Mouse (Mus musculus) forebrain, embryonic 15.5 days (tissue): ENCODE results near the gene 7420426K07Rik. TPM values are rescaled to one million over a fixed set of nuclear protein-coding genes. Genes with fewer than 3 reads are reported as not detected.

Experiments used
- ATAC-seq: fragments of 200-750 bp; cut with Nextera tagmentation; replicated peaks from 2 replicates; pipeline ENCODE4 v1.8.0; 2017; ENCODE audit warnings: mild to moderate bottlenecking, moderate TSS enrichment, moderate library complexity
- H3K27ac ChIP-seq: fragments of 300-500 bp; sonication (generic); replicated peaks from 2 replicates; pipeline ENCODE4 v1.5.1; 2015; ENCODE audit warnings: mild to moderate bottlenecking, inconsistent platforms
- H3K27me3 ChIP-seq: fragments of 300-500 bp; sonication (generic); 2 replicates; pipeline ENCODE4 v1.6.1; 2015; ENCODE audit warnings: inconsistent platforms
- H3K36me3 ChIP-seq: fragments of 300-500 bp; sonication (generic); 2 replicates; pipeline ENCODE4 v1.6.1; 2015; ENCODE audit warnings: mild to moderate bottlenecking, inconsistent platforms
- H3K4me1 ChIP-seq: fragments of 300-500 bp; sonication (generic); 2 replicates; pipeline ENCODE4 v1.6.1; 2015; ENCODE audit warnings: inconsistent platforms
- H3K4me2 ChIP-seq: fragments of 300-500 bp; sonication (generic); replicated peaks from 2 replicates; pipeline ENCODE4 v1.6.1; 2015; ENCODE audit warnings: mild to moderate bottlenecking, inconsistent platforms
- H3K4me3 ChIP-seq: fragments of 300-500 bp; sonication (generic); 2 replicates; pipeline ENCODE4 v1.5.1; 2015; ENCODE audit warnings: mild to moderate bottlenecking, inconsistent platforms
- H3K9ac ChIP-seq: fragments of 300-500 bp; sonication (generic); replicated peaks from 2 replicates; pipeline ENCODE4 v1.6.1; 2015; ENCODE audit warnings: mild to moderate bottlenecking, inconsistent platforms
- H3K9me3 ChIP-seq: fragments of 300-500 bp; sonication (generic); 2 replicates; pipeline ENCODE4 v1.6.1; 2016; ENCODE audit warnings: inconsistent platforms
- WGBS: fragments of 180-500 bp; shearing (Covaris S2); methylation state at CpG from one replicate; pipeline ENCODE4 v1.1.7; 2015; ENCODE audit warnings: mixed read lengths; 5-methylcytosine and 5-hydroxymethylcytosine counted together
- polyA plus RNA-seq: library from polyadenylated mRNA; unstranded; fragments of >200 nt; fragmentation: Nextera tagmentation; extraction: Ambion mirVana; gene quantifications from 2 replicates; pipeline ENCODE4 v1.2.1, GENCODE M21; 2015

7420426K07Rik gene
- polyA plus RNA-seq: not detected in 2 replicates

DNA sequence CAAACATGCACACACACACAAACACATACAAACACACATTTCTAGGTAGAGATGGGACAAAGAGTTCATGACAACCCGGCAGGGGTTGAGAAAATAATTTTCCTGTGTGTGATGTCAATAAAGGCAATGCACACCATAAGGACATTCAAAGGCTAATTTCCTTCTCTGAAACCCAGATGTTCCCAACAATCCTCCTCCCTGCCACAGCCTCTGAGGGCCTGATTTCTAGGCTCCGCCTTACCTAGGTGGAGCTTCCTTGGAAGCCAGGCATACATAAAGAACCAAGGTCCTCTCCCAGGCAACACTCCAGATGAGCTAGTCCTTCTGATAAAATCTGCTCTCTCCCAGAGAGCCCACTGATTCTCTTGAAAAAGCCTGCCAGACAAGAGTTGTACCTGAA, at the start of gene 7420426K07Rik:
TSS of gene 7420426K07Rik (plus strand) at position 301 of the 400 bp plus-strand sequence.
- Histone ChIP-seq H3K27me3 (no peaks in the 10 kb centered on the region), H3K4me3 (no peak within 1 kb of the TSS), H3K4me1 (no peaks in the 10 kb centered on the region), H3K4me2 (no peak within 1 kb of the TSS), H3K9me3 (no peaks in the 10 kb centered on the region), H3K9ac (no peak within 1 kb of the TSS), H3K27ac (no peak within 1 kb of the TSS), H3K36me3 (no peaks in the 10 kb centered on the region)
- ATAC-seq: no peak
- WGBS: 89% methylated on average over 2 of the region's 2 CpGs

DNA sequence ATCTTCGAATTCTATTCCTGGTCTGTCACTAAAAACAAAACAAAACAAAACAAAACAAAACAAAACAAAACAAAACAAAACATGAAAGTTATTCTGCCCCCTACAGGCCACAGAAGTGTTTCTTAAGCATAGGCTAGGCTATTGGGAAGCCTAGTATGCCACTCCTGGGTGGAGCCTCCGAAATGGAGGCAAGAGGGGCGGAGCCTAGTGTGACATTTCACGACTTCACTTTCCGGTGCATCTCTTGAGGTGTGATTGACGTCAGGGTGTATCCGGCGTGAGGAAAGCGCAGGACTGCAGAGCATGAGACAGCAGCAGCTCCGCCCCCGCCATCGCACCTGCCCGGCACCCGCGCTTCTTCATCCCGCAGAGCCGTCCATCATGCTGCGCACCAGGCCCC, 46.7 kb upstream of the 7420426K07Rik start, which contains the start of gene Prr23a2:
TSS of gene Prr23a2 (plus strand) at position 285 of the 400 bp plus-strand sequence.
- Histone ChIP-seq H3K27ac (no peak within 1 kb of the TSS), H3K4me3 (no peak within 1 kb of the TSS), H3K9me3 (no peaks in the 10 kb centered on the region), H3K36me3 (no peaks in the 10 kb centered on the region), H3K4me1 (no peaks in the 10 kb centered on the region), H3K9ac (no peak within 1 kb of the TSS), H3K27me3 (no peaks in the 10 kb centered on the region), H3K4me2 (no peak within 1 kb of the TSS)
- no peak for ATAC-seq
- WGBS: 83% methylated on average over 18 of the region's 18 CpGs

DNA sequence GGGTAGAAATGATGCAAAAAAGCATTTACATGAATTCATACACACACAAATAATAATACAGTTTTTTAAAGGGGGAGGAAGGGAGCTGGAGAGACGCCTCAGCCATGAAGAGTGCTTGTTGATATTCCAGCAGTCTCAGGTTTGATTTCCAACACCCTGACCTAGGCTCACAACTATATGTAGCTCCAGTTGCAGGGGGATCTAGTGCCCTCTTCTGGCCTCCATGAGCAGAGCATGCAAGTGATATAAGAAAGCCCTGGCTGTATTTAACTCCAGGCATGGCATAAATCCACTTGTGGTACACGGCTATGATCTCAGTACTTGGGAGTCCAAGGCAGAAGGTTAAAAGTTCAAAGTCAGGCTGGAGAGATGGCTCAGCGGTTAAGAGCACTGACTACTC, 39.5 kb upstream of the 7420426K07Rik start:
- no peak for ATAC-seq
- Histone ChIP-seq H3K4me1 (no peaks in the 10 kb centered on the region), H3K27ac (no peak overlapping the region), H3K9me3 (no peaks in the 10 kb centered on the region), H3K36me3 (no peaks in the 10 kb centered on the region), H3K4me2 (no peak overlapping the region), H3K27me3 (no peaks in the 10 kb centered on the region), H3K9ac (no peak overlapping the region), H3K4me3 (no peak overlapping the region)
- 79% methylated on average over 3 of the region's 3 CpGs for WGBS

DNA sequence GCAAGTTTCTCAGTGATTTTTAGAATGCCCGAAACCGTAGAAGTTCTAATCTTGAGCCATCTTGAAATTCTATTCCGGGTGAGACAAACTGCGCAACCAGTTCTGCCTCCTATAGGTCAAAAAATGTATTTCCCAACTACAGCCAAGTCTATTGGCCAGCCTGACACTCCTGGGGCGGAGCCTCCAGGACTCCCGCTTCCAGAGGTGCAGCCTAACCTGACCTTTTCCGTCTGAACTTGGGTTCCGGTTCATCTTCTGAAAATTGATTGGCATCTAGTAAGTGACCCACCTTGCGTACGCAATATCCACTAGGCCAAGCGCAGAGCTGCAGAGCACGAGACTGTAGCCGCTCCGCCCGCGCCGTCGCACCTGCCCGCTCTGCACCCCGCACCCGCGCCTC, 38.3 kb upstream of the 7420426K07Rik start, which contains the start of gene Prr23a3:
TSS of gene Prr23a3 (plus strand) at position 197 of the 400 bp plus-strand sequence.
- no peaks in the 10 kb centered on the region for H3K9me3 ChIP-seq

DNA sequence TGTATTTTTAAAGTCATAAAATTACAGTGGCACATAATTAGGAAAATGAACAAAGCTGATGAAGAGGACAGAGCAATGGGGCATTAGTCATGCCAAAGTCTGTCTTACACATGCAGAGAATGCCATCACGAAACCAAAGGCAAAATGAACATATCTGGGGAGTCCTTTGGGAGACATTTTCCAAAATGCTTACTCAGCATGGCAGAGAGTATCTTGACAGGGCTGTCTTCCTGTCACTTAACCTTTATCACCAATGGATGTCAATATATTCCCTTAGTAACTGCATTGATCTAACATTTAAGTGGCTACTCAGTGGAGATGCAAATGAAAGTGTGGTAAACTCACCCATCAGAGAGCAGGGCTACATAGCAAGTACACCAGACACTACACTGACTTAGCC, 1.4 kb upstream of the 7420426K07Rik start:
- no peak overlapping the region for H3K27ac ChIP-seq
- H3K4me2 ChIP-seq: no peak overlapping the region
- no peak for ATAC-seq
- H3K9ac ChIP-seq: no peak overlapping the region
- 0 out of 2 replicates have a peak, but pooled peaks cover 5% of the 10 kb centered on the region for H3K9me3 ChIP-seq
- no peaks in the 10 kb centered on the region for H3K27me3 ChIP-seq
- whole genome bisulfite sequencing: 75% methylated on average over 1 of the region's 1 CpGs
- no peaks in the 10 kb centered on the region for H3K36me3 ChIP-seq
- no peak overlapping the region for H3K4me3 ChIP-seq
- H3K4me1 ChIP-seq: no peaks in the 10 kb centered on the region

More for the DNA sequence above, 38.3 kb upstream of the 7420426K07Rik start, which contains the start of gene Prr23a3:
- Histone ChIP-seq H3K9ac (no peak within 1 kb of the TSS), H3K4me3 (no peak within 1 kb of the TSS), H3K27ac (no peak within 1 kb of the TSS), H3K4me2 (no peak within 1 kb of the TSS; the same call in 1 of the 2 replicates), H3K36me3 (no peaks in the 10 kb centered on the region), H3K27me3 (no peaks in the 10 kb centered on the region), H3K4me1 (no peaks in the 10 kb centered on the region)
- ATAC-seq: no peak
- WGBS: 57% methylated on average over 22 of the region's 22 CpGs

DNA sequence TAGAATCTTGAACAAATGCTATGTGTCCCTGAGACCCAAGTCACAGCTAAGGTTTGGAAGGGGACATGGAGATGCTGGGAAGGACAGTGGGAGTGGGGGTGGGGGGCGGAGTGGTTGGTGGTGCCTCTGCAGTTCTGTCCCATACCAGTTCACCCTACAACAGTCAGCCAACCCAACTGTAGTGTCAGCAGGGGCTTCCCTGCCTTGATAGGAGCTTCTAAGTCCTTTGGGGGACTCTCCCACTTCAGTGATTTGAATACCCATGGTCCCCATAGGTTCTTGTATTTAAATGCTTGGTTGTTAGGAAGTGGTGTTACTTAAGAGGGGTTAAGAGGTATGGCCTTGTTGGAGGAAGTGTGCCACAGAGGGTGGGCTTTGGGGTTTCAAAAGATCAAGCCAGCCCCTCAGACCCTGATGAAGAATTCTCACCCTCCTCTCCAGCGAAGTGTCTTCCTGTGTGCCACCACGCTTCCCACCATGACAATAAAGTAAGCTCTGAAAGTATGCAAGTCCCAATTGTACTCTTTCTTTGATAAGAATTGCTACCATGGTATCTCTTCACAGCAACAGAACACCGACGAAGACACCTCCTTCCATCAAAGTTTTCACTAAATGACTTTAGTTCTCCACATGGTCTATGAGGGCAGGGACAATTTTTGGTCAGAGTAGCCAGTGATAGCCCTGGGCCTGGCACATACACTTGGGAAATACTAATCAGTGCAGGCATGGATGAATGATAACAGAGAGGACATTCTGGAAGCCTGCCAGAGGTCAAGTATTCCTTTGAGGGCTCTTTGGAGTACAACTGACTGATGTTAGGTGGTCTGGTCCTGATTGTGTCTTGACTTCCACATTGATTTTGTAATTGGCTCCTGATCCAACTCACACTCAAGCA, 18.0 kb downstream of the 7420426K07Rik start:
- Histone ChIP-seq H3K9ac (no peak overlapping the region), H3K9me3 (no peaks in the 10 kb centered on the region), H3K4me3 (no peak overlapping the region), H3K27me3 (no peaks in the 10 kb centered on the region), H3K4me2 (no peak overlapping the region), H3K4me1 (no peaks in the 10 kb centered on the region; the same call in 1 of the 2 replicates), H3K36me3 (no peaks in the 10 kb centered on the region), H3K27ac (no peak overlapping the region)
- no peak for ATAC-seq
- WGBS: 95% methylated on average over 5 of the region's 5 CpGs

DNA sequence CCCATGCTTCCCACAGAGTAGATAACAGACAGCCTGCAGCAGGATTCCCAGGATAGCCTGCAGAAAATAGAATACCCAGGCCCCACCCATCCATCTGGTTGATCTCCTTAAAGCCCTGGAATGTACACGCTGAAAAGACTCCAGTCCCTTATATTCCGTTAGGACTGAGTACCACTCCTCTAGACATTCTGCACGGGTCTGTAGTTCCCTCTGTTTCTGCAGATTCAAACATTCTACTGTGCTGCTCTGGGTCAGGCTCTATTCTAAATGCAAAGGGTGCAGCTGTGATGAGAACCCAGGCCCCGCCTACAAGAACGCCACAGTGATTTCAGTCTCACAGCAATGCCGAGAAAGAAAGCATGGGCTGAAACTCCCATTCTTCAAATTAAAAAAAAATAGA, 20.2 kb downstream of the 7420426K07Rik start:
- no peaks in the 10 kb centered on the region for H3K9me3 ChIP-seq
- no peak overlapping the region for H3K4me3 ChIP-seq
- no peak for ATAC-seq
- H3K4me1 ChIP-seq: no peaks in the 10 kb centered on the region; the same call in 1 of the 2 replicates
- 11% methylated on average over 6 of the region's 6 CpGs for WGBS
- H3K27ac ChIP-seq: no peak overlapping the region
- no peak overlapping the region for H3K4me2 ChIP-seq
- H3K36me3 ChIP-seq: no peaks in the 10 kb centered on the region
- no peaks in the 10 kb centered on the region for H3K27me3 ChIP-seq
- no peak overlapping the region for H3K9ac ChIP-seq

DNA sequence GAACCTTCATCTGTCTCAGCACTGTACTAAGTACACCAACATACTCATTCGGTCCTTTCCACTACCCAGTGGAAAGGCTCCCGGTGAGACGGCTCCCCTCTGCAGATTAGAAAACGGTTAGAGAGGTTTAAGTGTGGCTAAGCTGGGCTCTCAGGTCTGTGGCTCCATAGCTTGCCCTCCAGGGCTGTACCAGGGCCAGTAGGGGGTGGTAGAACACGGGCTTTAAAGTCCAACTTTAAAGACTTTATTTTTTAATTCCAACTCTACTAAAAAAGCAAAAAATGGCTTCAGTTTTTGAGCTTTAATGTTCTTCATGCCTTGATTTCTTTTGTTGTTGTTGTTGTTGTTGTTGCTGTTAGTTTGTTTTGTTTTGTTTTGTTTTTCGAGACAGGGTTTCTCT, 21.3 kb downstream of the 7420426K07Rik start:
- Histone ChIP-seq H3K4me2 (no peak overlapping the region), H3K4me3 (no peak overlapping the region), H3K27me3 (no peaks in the 10 kb centered on the region), H3K27ac (no peak overlapping the region), H3K4me1 (no peaks in the 10 kb centered on the region; the same call in 1 of the 2 replicates), H3K36me3 (no peaks in the 10 kb centered on the region), H3K9me3 (no peaks in the 10 kb centered on the region), H3K9ac (no peak overlapping the region)
- no peak for ATAC-seq
- WGBS: 67% methylated on average over 6 of the region's 6 CpGs

DNA sequence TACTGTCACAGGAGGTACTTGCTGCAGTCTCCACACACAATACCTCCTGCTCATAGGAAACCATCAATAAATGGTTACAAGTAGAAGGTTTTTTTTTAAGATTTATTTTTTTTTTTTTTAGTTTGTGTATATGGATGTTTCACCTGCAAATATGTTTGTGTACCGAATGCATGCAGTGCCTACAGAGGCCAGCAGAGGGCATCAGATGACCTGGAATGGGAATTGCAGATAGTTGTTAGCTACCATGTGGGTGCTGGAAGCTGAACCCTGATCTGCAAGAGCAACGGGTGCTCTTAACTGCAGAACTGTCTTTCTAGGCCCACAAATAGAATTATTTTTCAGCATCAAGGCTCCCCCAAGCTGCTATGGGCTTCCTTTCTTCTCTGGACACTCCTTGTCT, 26.6 kb downstream of the 7420426K07Rik start:
- Histone ChIP-seq H3K9me3 (no peaks in the 10 kb centered on the region), H3K4me1 (0 out of 2 replicates have a peak, but pooled peaks cover 2% of the 10 kb centered on the region), H3K4me2 (no peak overlapping the region), H3K27me3 (no peaks in the 10 kb centered on the region), H3K9ac (no peak overlapping the region), H3K27ac (no peak overlapping the region), H3K4me3 (no peak overlapping the region), H3K36me3 (no peaks in the 10 kb centered on the region)
- WGBS: 95% methylated on average over 2 of the region's 2 CpGs
- ATAC-seq: no peak

DNA sequence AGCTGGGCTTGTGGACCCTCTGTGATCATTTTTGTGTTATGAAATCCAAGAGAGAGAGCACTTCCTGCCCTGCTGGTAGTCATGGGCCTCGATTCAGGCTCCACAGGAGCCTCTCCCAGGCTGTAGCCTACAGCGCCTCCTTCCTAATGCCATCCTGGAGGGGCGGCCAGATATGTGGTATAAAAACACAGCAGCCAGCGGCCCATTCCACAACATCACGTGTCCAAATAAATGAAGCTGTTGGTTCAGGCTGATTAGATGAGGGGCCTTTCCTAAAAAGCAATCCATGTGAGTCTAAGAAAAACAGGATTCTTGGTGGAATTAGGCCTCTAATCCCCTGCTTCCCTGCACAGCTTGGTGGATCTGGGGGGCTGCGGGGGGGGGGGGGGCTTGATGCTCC, 30.0 kb downstream of the 7420426K07Rik start:
- Histone ChIP-seq H3K27me3 (no peaks in the 10 kb centered on the region), H3K9me3 (no peaks in the 10 kb centered on the region), H3K9ac (no peak overlapping the region), H3K4me2 (no peak overlapping the region), H3K36me3 (no peaks in the 10 kb centered on the region), H3K4me1 (0 out of 2 replicates have a peak, but pooled peaks cover 2% of the 10 kb centered on the region), H3K27ac (no peak overlapping the region), H3K4me3 (no peak overlapping the region)
- no peak for ATAC-seq
- 10% methylated on average over 6 of the region's 6 CpGs for WGBS

DNA sequence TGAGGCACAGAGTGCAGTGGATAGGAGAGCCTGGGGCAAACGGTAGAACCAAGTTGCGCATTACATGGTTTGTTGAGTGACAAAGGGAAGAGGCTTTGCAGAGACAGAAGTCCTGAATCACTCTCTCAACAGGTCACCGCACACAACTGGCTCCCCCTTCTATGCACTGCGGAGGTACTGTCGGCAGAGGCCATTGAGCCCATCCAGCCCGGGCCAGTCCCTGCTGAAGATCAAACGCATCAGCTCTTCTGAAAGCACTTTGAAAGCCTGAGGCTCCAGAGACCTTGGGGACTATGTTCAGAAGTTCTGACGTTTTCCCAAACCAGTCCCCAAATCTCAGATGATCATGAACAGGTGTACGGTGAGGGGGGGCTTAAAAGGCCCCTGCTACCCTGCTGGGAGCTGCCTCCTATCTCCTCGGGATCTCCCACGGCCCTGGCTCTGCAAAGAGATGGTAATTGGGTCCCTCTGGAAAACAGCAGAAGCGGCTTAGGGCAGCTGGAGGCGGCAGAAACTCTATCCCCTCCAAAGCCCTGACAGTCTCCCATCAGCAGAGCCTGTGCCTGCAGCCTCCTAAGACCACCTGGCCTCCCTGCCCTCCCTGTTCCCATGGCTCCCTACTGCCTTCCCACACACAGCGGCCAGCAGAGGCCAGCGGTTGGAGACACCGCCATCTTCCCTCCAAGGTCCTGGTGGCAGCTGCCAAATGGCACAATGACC, 32.4 kb downstream of the 7420426K07Rik start:
- Histone ChIP-seq H3K9ac (no peak overlapping the region), H3K4me1 (0 out of 2 replicates have a peak, but pooled peaks cover 2% of the 10 kb centered on the region), H3K27me3 (no peaks in the 10 kb centered on the region), H3K27ac (no peak overlapping the region), H3K4me2 (no peak overlapping the region), H3K36me3 (no peaks in the 10 kb centered on the region), H3K9me3 (no peaks in the 10 kb centered on the region), H3K4me3 (no peak overlapping the region)
- no peak for ATAC-seq
- 19% methylated on average over 16 of the region's 16 CpGs for WGBS

DNA sequence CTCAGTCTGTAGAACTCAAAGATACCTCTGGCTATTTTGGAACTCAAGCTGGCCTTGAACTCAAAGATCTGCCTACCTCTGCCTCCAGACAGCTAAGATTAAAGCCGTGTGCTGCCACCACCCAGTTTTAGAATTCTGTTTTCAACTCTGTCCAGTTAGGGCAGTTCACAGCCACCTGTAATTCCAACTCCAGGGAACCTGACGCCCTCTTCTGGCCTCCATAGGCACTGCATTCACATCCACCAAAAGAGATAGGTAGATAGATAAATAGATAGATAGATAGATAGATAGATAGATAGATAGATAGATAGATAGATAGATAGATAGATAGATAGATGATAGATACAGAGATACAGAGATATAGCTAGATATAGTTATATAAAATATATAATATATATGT, 36.4 kb downstream of the 7420426K07Rik start:
- Histone ChIP-seq H3K9ac (no peak overlapping the region), H3K27me3 (no peaks in the 10 kb centered on the region), H3K4me3 (no peak overlapping the region), H3K36me3 (no peaks in the 10 kb centered on the region), H3K9me3 (no peaks in the 10 kb centered on the region), H3K4me1 (no peaks in the 10 kb centered on the region), H3K4me2 (no peak overlapping the region), H3K27ac (no peak overlapping the region)
- ATAC-seq: no peak
- WGBS: 18% methylated on average over 2 of the region's 2 CpGs
